Mouse (Mus musculus) adrenal gland, postnatal 4 days (tissue): Measurements from ENCODE around the gene Slc46a2. TPM values are rescaled to one million over a fixed set of nuclear protein-coding genes. Genes with fewer than 3 reads are reported as not detected.

Experiments used
- DNase-seq, 2 experiments: peaks; one replicate each; pipeline ENCODE4 v3.0.0; 2021 to 2022; ENCODE audit warnings: low spot score in 2 of 2, mixed read lengths in 2 of 2
- long read RNA-seq, 2 experiments: library from polyadenylated mRNA; stranded (forward); transcript quantifications; one replicate each; pipeline ENCODE4 v2.0.0; 2021
- total RNA-seq, 2 experiments: library from RNA; stranded (reverse); gene quantifications; 2 replicates each; pipeline ENCODE4 v1.2.3; 2021

Gene Slc46a2
- total RNA-seq = not detected
- long read RNA-seq, experiment 1 = 0 reads
- long read RNA-seq, experiment 2 = 0 reads

DNA sequence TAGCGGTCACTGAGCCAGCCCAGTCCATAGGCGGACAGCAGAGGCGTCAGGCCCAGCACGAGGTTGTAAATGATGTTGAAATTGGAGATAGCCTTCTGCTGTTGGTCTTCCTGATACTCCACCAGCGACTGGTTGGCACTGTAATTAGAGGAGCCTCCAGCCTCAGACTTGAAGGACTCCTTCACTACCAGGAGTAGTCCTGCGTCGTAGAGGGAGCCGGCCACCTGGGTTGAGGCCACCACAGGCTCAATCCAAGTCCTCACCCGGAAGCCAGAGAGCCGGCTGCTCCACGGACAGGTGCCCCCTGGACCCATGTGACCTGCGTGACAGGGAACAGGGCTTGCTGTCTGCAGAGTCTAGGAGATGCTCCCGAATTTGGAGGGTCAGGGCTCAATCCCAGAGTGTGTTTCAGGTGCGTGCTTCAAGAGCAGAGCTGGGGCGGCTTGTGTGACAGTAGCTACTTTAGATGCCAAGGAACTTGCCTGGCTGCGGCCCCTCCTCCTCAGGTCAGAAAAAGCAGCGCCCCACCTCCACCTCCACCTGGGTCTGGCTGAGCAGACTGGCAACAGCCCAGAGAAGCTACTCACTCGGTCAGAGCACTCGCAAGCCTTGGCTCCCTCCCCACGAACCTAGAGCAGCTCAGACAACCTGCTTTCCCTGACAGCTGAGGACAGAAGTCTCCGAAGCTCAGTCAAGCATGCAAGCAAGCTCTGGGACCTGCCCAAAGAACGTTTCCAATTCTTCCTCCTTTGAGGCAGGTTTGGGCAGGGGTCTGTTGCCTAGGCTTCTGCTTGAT, at the start of gene Slc46a2:
Gene Slc46a2, minus strand, starts transcription at position 449 of the 796 bp plus-strand sequence.
- DNase-seq = no peak

DNA sequence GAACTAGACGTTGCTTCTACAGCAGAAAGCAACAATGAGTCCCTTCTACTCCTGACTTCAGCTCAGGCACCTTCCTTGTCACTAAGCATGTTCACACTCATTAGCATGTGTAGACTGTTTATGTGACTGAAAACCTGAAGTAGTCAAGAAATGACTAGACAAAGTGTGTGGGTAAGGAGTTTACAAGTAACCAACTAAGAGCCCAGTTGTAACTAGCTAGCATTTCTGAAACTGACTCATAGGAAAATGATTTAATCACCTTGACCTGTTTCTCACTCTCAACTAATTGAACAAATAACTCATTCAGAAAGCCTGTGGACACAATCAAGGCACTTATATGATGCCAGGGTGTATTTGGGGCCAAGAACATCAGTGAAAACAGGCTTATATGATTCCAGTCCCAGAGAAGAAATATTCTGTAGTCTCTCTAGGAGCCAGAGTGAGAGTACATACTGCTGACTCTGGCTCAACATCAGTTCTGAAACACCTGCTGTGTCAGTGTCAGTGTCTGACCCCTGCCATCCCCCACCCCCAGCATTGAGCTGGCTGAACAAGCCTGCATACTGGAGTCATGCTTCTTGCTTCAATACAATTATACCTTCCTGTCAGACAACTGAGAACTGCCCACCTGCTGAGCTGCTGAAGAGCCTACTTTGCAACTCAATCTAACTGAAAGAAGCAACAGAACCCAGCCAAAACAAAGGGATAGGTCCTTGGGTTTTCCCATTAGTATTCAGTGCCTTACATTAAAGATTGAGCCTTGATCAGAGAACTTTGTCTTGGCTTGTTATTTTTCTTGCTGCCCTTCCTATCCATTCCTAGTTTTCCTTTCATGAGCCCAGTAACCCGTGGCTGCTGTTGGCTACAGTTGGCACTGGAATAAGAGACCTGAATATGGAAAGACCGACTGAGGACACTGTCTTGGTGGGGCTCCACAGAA, 48.8 kb upstream of the Slc46a2 start, which contains the start of gene Mup6:
Gene Mup6, plus strand, starts transcription at position 890 of the 940 bp plus-strand sequence.
- DNase-seq = no peak

- DNase-seq = no peak
These were observed 45.8 kb upstream of the Slc46a2 start, which contains the start of gene Mup4 for GRCm38 (mm10) chr4:59960610-59961009. Gene Mup4, minus strand, starts transcription at chr4:59960710.

- no peak for DNase-seq
These were observed 22.7 kb upstream of the Slc46a2 start for GRCm38 (mm10) chr4:59937543-59937942.

DNA sequence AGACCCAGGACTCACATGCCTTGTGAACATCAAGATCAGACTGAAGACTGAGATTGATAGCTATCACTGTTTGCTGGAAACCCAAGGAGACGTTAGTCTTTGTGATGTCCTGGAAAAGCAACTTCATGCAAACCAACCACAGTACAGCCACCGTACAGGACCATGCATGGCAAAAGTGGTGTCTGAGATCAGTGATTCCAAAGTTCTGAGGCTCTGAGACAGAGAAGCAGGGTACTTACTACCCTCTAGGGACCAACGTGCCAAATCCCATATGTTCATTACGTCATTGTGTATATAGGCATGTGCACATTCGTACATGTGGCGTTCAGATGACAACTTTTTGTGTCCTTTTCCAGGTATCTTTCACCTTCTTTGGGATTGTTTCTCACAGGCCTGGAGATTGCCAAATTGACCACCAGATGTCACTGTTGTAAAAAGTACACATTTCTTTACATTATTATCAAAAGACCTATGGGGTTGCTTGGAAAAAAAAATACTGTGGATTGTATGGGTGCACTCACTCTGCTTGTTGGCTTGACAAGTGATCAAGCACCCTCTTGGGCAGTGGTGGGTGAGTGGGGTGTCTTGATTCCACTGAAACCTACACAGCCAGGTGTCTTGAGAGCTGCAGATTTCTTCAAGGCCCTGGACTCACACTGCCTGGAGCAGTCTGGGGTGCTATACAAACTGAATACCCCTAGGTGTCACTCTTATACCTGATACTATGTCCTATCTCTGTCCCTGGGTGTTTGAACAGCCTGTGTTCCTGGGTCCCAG, 17.8 kb upstream of the Slc46a2 start:
- no peak for DNase-seq

DNA sequence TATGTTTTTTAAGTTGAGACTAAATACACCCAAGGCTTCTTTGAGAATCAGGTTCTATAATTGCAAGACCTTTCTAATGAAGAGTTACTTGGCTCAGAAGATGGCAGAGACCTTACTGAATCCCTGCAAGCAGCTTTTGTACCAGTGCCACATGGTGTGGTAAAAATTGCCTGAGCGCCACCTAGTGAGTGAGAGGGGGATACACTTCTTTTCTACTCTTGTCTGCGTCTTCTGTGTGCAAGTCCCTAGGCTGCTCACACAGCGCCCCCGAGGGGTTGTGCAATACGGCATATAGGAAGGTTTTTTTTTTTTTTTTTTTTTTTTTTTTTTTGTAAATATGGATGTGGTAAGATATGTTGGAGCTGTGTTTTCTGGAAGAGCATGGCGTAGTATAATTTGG, 13.5 kb upstream of the Slc46a2 start:
- DNase-seq = peak in 1 of 2 experiments; percentile 34

DNA sequence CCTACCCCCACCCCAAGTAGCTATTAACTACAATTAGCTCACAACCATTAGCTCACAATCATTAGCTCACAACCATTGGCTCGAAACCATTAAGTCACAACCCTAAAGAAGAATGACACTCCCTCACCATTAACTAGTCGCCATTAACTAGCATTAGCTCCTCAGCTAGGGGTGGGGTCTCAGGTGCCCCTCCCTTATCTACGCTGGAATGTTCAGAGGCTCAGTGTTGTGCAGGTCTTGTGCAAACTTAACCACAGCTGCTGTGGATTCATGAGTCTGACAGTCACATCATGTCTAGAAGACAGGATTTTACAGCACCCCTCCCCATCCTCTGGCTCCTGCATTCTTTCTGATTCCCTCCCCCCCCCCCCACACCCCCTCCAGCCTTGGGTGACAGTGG, 12.8 kb upstream of the Slc46a2 start:
- DNase-seq = no peak

DNA sequence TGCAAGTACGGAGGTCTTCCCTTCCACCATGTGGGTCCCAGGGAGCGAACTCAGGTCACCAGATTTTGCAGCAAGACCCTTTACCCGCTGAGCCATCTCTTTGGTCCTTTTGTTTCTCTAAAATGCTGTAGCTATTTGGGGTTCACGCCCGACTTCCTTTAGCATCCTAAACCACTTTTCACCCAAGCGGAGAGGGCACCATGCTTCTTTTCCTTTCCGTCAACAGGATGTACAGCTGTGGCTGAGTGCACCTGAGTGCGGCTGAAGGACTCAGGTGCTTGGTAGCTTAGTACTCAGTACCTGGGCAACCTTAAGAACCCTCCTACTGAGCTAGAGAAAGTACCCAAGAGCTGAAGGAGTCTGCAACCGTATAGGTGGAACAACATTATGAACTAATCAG, 10.2 kb upstream of the Slc46a2 start:
- DNase-seq = no peak

GRCm38 (mm10) chr4:59917966-59918365, 3.1 kb upstream of the Slc46a2 start:
- DNase-seq = no peak

- DNase-seq = no peak
These were observed 6.1 kb downstream of the Slc46a2 start for GRCm38 (mm10) chr4:59908785-59909184.

- no peak for DNase-seq
These were observed 7.1 kb downstream of the Slc46a2 start for GRCm38 (mm10) chr4:59907657-59908230.

DNA sequence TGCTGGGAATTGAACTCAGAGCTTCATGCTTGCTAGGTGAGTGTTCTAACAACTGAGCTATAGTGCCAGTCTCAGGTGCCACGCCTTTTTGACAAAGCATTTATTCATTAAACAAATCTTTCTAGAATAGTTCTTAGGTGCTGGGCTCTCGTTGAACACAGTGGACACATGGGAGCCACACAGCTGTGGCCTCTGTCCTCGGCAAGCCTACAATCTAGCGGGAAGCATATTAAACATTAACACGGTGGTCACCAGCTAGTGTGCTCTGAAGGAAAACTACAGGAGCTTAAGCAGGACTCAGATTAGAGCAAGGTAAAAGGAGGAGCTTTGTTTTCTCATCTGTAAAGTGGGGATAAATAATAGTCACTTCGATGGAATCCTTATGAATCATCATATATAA, 7.8 kb downstream of the Slc46a2 start:
- no peak for DNase-seq

DNA sequence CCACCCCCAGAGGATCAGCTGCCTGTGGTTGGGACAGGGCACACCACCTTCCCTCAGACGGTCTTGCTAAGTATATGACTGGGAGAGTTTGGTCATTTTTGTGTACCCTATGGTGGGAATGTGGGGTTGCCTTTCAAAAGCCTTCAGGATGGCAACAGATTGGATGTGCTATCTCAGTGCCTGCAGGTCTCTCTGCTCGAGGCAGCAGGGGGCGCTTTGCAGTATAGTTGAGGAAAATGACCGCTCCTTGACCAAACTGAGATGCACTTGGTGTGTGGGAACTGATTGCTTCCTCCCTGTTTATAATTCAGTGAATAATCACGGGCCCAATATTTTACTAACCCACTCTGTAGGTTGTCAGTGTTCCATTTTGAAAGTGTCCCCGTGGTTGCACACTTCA, 12.3 kb downstream of the Slc46a2 start:
- DNase-seq = no peak

- DNase-seq = no peak
These were observed 13.0 kb downstream of the Slc46a2 start for GRCm38 (mm10) chr4:59901810-59902209.

GRCm38 (mm10) chr4:59898521-59898919, 16.3 kb downstream of the Slc46a2 start:
- DNase-seq = no peak

DNA sequence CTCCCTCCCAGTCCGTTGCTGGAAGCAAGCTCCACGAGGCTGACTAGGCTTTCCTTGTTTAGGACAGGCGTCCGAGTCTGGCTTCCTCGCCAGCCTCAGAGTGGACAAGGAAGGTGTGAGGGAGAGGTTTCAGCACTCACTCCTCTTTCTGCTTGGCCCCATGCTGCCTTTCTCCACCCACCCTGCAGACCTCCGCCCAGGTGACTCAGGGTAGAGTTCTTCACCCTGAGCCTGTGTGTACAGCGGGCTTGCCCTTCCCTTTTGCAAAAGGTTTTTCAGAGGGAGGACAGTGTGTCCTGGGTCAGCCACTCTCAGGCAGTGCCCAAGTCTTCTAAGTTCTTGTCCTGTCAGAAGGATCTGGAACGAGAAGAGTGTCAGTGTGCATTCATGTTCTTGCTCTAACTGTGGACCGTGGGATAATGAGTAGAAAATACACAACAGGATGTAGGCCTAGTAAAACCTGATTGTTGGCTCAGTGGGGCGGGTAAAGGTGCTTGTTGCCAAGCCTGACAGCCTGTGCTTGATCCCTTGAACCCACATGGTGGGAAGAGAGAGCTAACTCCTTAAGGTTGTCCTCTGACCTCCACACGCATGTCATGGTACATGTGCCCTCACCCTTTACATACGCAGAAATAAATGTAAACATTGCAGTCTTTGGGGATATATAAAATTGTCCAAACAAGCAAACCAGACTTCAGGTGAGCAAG, 16.9 kb downstream of the Slc46a2 start:
- no peak for DNase-seq

- DNase-seq = no peak
These were observed 18.9 kb downstream of the Slc46a2 start for GRCm38 (mm10) chr4:59896000-59896399.

- DNase-seq = no peak
These were observed 19.8 kb downstream of the Slc46a2 start for GRCm38 (mm10) chr4:59894977-59895575.

DNA sequence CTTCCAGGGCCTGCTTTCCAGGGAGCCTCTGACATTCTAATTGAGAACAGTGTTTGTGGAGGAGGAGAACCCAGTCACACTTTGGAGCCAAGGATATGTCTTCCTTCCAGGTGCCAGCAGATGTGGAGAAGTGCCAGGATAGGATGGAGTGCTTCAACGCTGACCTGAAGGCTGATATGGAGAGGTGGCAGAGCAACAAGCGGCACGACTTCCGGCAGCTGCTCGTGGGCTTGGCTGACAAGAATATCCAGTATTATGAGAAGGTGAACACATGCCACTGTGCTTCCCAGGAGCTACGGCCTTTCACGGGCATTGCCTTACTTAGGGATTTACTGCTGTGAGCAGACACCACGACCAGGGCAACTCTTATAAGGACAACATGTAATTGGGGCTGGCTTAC, 20.4 kb downstream of the Slc46a2 start:
- DNase-seq = no peak

GRCm38 (mm10) chr4:59892731-59893130, 22.1 kb downstream of the Slc46a2 start:
- DNase-seq = no peak
